Mouse (Mus musculus) myocyte (in vitro differentiated cells): ENCODE data around the gene Tex9.

Experiments
- CEBPB ChIP-seq: IDR thresholded peaks from 2 replicates; pipeline ENCODE4 v1.6.1; 2011; ENCODE audit warnings: mild to moderate bottlenecking, moderate library complexity; ENCODE audit not compliant: poor library complexity, insufficient read depth, severe bottlenecking
- E2F4 ChIP-seq: IDR thresholded peaks from one replicate; pipeline ENCODE4 v1.6.1; 2011; ENCODE audit warnings: mild to moderate bottlenecking, control low read depth, moderate library complexity; ENCODE audit not compliant: insufficient read depth
- MAX ChIP-seq: IDR thresholded peaks from one replicate; pipeline ENCODE4 v1.6.1; 2011; ENCODE audit warnings: low read depth, mild to moderate bottlenecking, control low read depth
- MYOD1 ChIP-seq, 3 experiments: IDR thresholded peaks; one replicate each; pipeline ENCODE4 v1.6.1; 2011; ENCODE audit warnings: control low read depth in 2 of 3, low read depth in 2 of 3, mild to moderate bottlenecking in 2 of 3, moderate library complexity in 1 of 3; ENCODE audit not compliant: insufficient read length in 2 of 3, control insufficient read depth in 1 of 3
- MYOG ChIP-seq, 3 experiments: IDR thresholded peaks; one replicate each; pipeline ENCODE4 v1.6.1; 2011; ENCODE audit warnings: control low read depth in 2 of 3, low read depth in 2 of 3, mild to moderate bottlenecking in 2 of 3; ENCODE audit not compliant: insufficient read length in 2 of 3, control insufficient read depth in 1 of 3, insufficient read depth in 1 of 3
- POLR2A ChIP-seq: IDR thresholded peaks from one replicate; pipeline ENCODE4 v1.6.1; 2011; ENCODE audit warnings: low read depth, mild to moderate bottlenecking, control low read depth, moderate library complexity; ENCODE audit not compliant: insufficient read length
- POLR2AphosphoS2 ChIP-seq: IDR thresholded peaks from one replicate; pipeline ENCODE4 v1.6.1; 2011; ENCODE audit warnings: low read depth, control low read depth; ENCODE audit not compliant: insufficient read length
- SRF ChIP-seq: IDR thresholded peaks from one replicate; pipeline ENCODE4 v1.6.1; 2011; ENCODE audit warnings: low read depth; ENCODE audit not compliant: control insufficient read depth, insufficient read length
- TCF12 ChIP-seq: IDR thresholded peaks from one replicate; pipeline ENCODE4 v1.6.1; 2011; ENCODE audit warnings: mild to moderate bottlenecking, control low read depth; ENCODE audit not compliant: poor library complexity, insufficient read depth, severe bottlenecking
- TCF3 ChIP-seq: IDR thresholded peaks from one replicate; pipeline ENCODE4 v1.6.1; 2011; ENCODE audit warnings: low read depth, control low read depth; ENCODE audit not compliant: insufficient read length
- USF1 ChIP-seq: IDR thresholded peaks from one replicate; pipeline ENCODE4 v1.6.1; 2011; ENCODE audit warnings: low read depth, mild to moderate bottlenecking, control low read depth, moderate library complexity

- TF ChIP-seq MAX (no peak), TCF12 (no peak), USF1 (no peak), MYOG (IDR thresholded peaks at IDR 0.05; ENCODE audit: control insufficient read depth in 1 of 3, insufficient read depth in 1 of 3, insufficient read length in 2 of 3, low read depth in 2 of 3) (no peak), POLR2A (no peak), MYOD1 (IDR thresholded peaks at IDR 0.05; ENCODE audit: control insufficient read depth in 1 of 3, insufficient read length in 2 of 3, low read depth in 2 of 3) (no peak), SRF (no peak), TCF3 (no peak), POLR2AphosphoS2 (no peak), E2F4 (no peak), CEBPB (no peak)
Measured at GRCm38 (mm10) chr9:72422284-72422683, 69.7 kb downstream of the Tex9 start.
